Mouse (Mus musculus) ES-Bruce4 (cell line): Measurements from ENCODE around the gene Ntrk3. TPM values are rescaled to one million over a fixed set of nuclear protein-coding genes. Genes with fewer than 3 reads are reported as not detected.

Experiments
- H3K27ac ChIP-seq: 2 replicates; pipeline ENCODE4 v1.5.1; 2012; ENCODE audit warnings: low read length, inconsistent platforms; ENCODE audit not compliant: insufficient read depth
- H3K27me3 ChIP-seq: 2 replicates; pipeline ENCODE4 v1.6.1; 2012; ENCODE audit warnings: mild to moderate bottlenecking, low read length, inconsistent platforms; ENCODE audit not compliant: control insufficient read depth, poor library complexity, insufficient read depth, severe bottlenecking
- H3K36me3 ChIP-seq: 2 replicates; pipeline ENCODE4 v1.6.1; 2012; ENCODE audit warnings: inconsistent platforms, mild to moderate bottlenecking, low read length, moderate library complexity; ENCODE audit not compliant: control insufficient read depth, poor library complexity, insufficient read depth, severe bottlenecking
- H3K4me1 ChIP-seq: one replicate; pipeline ENCODE4 v1.8.1; 2011; ENCODE audit warnings: low read length; ENCODE audit not compliant: control insufficient read depth, insufficient read depth
- H3K4me3 ChIP-seq: 2 replicates; pipeline ENCODE4 v1.5.1; 2011; ENCODE audit warnings: low read depth, mild to moderate bottlenecking, low read length
- H3K9ac ChIP-seq: 2 replicates; pipeline ENCODE4 v1.6.1; 2012; ENCODE audit warnings: low read depth, mild to moderate bottlenecking, inconsistent platforms; ENCODE audit not compliant: poor library complexity, severe bottlenecking
- H3K9me3 ChIP-seq: replicated peaks from 2 replicates; pipeline ENCODE4 v1.6.1; 2012; ENCODE audit warnings: mild to moderate bottlenecking, low read length, inconsistent platforms; ENCODE audit not compliant: control insufficient read depth, poor library complexity, insufficient read depth, severe bottlenecking
- CTCF ChIP-seq: IDR thresholded peaks from one replicate; pipeline ENCODE4 v1.8.1; 2011; ENCODE audit warnings: low read depth, low read length
- EP300 ChIP-seq: IDR thresholded peaks from 2 replicates; pipeline ENCODE4 v1.6.1; 2011; ENCODE audit warnings: low read depth, low read length; ENCODE audit not compliant: insufficient read depth
- POLR2A ChIP-seq: IDR thresholded peaks from one replicate; pipeline ENCODE4 v1.8.1; 2011; ENCODE audit warnings: low read length; ENCODE audit not compliant: insufficient read depth
- polyA plus RNA-seq: library from polyadenylated mRNA; stranded (reverse); fragments of >200 nt; gene quantifications from 2 replicates; pipeline ENCODE4 v1.2.4, GENCODE M21; 2011; ENCODE audit warnings: low read depth; ENCODE audit not compliant: missing spikeins, insufficient read depth, insufficient read length

Ntrk3 gene
- polyA plus RNA-seq, 1 experiment, result not detected

GRCm38 (mm10) chr7:78478881-78479280 is 258.9 kb downstream of the Ntrk3 start:
- H3K9ac ChIP-seq, result no peak overlapping the region
- H3K27ac ChIP-seq, result no peak overlapping the region
- no peaks in the 10 kb centered on the region for H3K9me3 ChIP-seq
- no peaks in the 10 kb centered on the region for H3K27me3 ChIP-seq
- TF ChIP-seq EP300, result no peak
- no peak for TF ChIP-seq CTCF
- no peak for TF ChIP-seq POLR2A
- no peaks in the 10 kb centered on the region for H3K4me1 ChIP-seq
- no peaks in the 10 kb centered on the region for H3K36me3 ChIP-seq
- no peak overlapping the region for H3K4me3 ChIP-seq

DNA sequence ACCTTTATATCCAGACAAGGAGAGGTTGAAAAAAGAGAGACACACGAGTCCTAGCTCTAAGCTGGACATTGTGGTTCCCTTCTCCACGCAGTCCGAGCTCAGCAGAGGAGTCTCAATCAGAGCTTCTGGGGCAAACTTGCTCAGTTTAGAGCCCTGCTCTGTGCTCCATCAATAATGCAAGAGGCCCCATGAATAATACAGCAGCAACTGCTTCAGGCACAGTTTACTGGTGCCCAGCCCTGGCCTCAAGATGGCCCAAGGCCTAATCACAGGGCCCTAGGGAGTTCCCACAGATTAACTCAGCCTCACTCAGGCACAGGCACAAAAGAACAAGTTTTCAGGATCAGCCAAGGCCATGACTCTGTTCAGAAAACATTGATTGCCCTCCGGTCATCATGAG is 266.1 kb downstream of the Ntrk3 start:
- H3K9ac ChIP-seq, result no peak overlapping the region
- no peaks in the 10 kb centered on the region for H3K27me3 ChIP-seq
- TF ChIP-seq EP300, result no peak
- TF ChIP-seq POLR2A, result no peak
- no peak for TF ChIP-seq CTCF
- no peaks in the 10 kb centered on the region for H3K4me1 ChIP-seq
- H3K36me3 ChIP-seq, result no peaks in the 10 kb centered on the region
- no peak overlapping the region for H3K4me3 ChIP-seq
- no peaks in the 10 kb centered on the region for H3K9me3 ChIP-seq
- H3K27ac ChIP-seq, result no peak overlapping the region

DNA sequence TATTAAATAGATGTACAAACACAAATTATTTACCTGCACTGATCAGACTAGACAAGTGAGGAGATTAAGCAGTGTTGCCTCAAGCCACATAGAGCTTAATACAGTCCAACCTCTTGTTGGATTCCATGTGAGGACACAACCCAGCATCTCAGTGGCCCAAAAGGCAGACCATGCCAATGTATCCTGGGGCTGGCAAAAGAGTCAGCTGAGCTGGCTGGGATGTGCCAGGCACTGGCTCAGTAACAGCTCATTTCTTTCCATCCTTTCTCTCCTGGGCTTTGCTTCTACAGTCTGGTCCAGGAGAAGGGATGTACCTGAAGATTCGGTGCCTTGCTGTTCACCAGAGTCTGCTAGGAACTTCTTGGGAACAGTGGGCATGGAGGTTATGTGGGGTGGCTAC is 266.5 kb downstream of the Ntrk3 start:
- TF ChIP-seq CTCF, result no peak
- TF ChIP-seq EP300, result no peak
- TF ChIP-seq POLR2A, result no peak
- Histone ChIP-seq H3K36me3 (no peaks in the 10 kb centered on the region), H3K9me3 (no peaks in the 10 kb centered on the region), H3K4me1 (no peaks in the 10 kb centered on the region), H3K27me3 (no peaks in the 10 kb centered on the region), H3K27ac (no peak overlapping the region), H3K4me3 (no peak overlapping the region), H3K9ac (no peak overlapping the region)

DNA sequence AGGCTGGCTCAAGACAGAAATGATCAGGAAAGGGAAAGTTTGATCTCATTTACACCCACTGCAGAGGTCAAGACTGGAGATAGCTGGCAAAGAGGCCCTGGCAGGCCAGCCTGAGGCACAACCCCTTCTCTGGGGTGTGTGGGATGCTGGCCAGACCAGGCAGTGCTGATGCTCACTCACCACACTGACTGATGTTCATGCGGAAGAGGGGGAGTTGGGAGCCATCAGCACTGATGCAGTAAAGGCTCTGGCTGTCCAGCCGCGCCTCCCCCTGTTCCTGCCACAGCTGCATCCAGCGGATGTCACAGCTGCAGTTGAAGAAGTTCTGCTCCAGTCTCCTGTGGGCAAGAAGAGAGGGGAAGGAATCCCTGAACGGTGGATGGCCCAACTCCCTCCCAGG is 275.2 kb downstream of the Ntrk3 start:
- Histone ChIP-seq H3K9ac (no peak overlapping the region), H3K9me3 (no peaks in the 10 kb centered on the region), H3K27me3 (no peaks in the 10 kb centered on the region), H3K36me3 (no peaks in the 10 kb centered on the region), H3K4me3 (no peak overlapping the region), H3K27ac (no peak overlapping the region), H3K4me1 (no peaks in the 10 kb centered on the region)
- TF ChIP-seq EP300, result no peak
- no peak for TF ChIP-seq CTCF
- no peak for TF ChIP-seq POLR2A

DNA sequence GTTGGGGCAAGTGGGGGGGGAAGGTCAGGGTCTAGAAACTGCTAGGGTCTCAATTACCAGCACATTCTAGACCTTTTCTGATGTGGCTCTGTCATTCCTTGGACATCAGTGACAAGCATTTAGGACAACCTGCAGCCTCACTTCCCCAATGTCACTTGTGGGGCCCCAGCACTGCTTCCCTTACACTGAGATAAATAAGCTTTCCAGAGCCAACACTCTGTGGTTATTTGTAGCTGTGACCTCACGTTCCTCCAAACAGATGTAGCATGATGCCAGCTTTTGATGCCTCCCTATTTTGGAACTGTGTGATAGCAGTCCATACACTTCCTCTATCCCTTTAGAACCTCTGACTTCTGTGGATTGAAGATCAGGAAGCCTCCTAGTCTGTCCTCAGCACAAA is 278.8 kb downstream of the Ntrk3 start:
- TF ChIP-seq POLR2A, result no peak
- TF ChIP-seq EP300, result no peak
- no peak for TF ChIP-seq CTCF
- Histone ChIP-seq H3K27ac (no peak overlapping the region), H3K9me3 (no peaks in the 10 kb centered on the region), H3K9ac (no peak overlapping the region), H3K4me3 (no peak overlapping the region), H3K36me3 (no peaks in the 10 kb centered on the region), H3K27me3 (no peaks in the 10 kb centered on the region), H3K4me1 (no peaks in the 10 kb centered on the region)

DNA sequence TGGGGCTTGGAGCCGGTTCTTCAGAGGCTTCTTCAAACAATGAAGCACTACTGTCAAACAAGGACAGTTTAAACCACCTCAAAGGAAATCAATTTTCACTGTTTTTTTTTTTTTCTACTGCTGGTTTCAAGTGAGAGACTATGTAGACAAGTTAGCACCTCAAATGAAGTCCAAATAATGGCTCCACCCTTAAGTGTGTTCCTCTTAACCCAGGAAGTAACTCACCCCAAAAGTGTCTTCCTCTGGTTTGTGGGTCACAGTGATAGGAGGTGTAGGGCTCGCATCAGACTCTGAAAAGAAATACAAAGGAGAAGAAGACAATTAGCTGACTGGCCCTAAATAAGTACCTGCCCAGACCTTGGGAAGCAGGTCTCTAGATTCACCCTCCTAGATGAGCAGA is 286.1 kb downstream of the Ntrk3 start:
- Histone ChIP-seq H3K27me3 (no peaks in the 10 kb centered on the region), H3K9ac (no peak overlapping the region), H3K9me3 (no peaks in the 10 kb centered on the region), H3K4me1 (no peaks in the 10 kb centered on the region), H3K27ac (no peak overlapping the region), H3K36me3 (no peaks in the 10 kb centered on the region), H3K4me3 (no peak overlapping the region)
- TF ChIP-seq EP300, result no peak
- TF ChIP-seq CTCF, result no peak
- TF ChIP-seq POLR2A, result no peak
